Mouse (Mus musculus) cerebellum, postnatal 25 days (tissue): ENCODE results near the gene Zfp879.

ENCODE experiments used
- DNase-seq, 2 experiments: peaks; one replicate each; pipeline ENCODE4 v3.0.0; 2021; ENCODE audit warnings: mixed read lengths in 2 of 2

Gene Zfp879

DNA sequence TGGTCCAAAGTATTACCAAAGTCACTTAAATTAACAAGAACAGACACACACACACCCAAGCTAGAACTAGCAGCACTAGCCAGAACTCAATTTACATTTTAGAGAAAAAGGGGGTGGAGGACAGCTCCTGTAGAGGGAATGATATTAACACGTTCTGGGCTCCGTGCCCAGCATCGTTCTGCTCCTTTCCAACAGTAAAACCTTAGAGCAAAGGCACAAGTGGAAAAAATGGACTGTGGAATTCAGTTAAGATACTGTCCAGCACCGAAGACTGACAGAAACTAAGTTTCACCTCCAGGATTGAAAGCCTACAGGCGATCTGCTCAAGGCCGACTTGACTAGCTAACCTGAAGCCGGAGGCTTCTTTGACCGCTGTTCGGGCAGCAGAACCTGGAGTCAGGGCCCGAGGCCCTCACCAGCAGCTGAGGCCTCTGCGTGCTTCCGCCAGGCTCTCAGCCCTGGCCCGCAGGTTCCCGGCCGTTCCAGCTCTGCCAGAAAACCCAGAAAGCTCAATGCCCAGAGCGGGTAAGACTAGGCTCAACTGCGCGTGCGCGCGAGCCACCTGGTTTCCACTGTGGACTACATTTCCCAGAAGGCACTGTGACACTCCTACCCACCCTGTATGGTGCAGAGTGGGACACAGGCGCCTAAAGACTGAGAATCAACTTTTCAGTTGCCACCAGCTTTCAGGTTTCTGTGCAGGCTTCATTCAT, at the start of gene Zfp879:
Gene Zfp879, minus strand, starts transcription at position 530 of the 713 bp plus-strand sequence.
- DNase-seq: peak; percentile 97 to 98

- peak; percentile 94 for DNase-seq
Observed at GRCm38 (mm10) chr11:50887390-50888128, 46.2 kb upstream of the Zfp879 start, which contains the start of gene Zfp454. Gene Zfp454, minus strand, starts transcription at chr11:50887651.

GRCm38 (mm10) chr11:50886933-50887293, 45.6 kb upstream of the Zfp879 start:
- DNase-seq: peak in 1 of 2 experiments; percentile 44

- DNase-seq: peak; percentile 22 to 66
Observed at GRCm38 (mm10) chr11:50886231-50886932, 45.0 kb upstream of the Zfp879 start.

- no peak for DNase-seq
Observed at GRCm38 (mm10) chr11:50883756-50884155, 42.4 kb upstream of the Zfp879 start.

- no peak for DNase-seq
Observed at GRCm38 (mm10) chr11:50878641-50879040, 37.3 kb upstream of the Zfp879 start.

DNA sequence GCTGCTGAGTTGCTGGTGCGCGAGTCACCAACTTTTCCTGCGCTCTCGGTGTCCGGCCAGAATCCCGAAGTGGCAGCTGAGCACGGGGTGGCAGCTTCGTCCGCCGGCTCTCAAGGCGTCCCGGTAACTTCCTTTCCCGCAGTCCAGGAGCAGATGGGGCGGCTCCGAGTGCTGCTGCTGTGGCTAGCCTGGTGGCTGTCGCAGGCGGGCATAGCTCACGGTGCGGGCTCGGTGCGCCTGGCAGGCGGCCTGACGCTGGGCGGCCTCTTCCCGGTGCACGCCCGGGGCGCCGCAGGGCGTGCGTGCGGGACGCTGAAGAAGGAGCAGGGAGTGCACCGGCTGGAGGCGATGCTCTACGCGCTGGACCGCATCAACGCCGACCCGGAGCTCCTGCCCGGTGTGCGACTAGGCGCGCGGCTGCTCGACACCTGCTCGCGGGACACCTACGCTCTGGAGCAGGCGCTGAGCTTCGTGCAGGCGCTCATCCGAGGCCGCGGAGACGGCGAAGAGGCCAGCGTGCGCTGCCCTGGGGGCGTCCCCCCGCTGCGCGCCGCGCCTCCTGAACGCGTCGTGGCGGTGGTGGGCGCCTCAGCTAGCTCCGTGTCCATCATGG, 9.7 kb upstream of the Zfp879 start:
- DNase-seq: peak; percentile 24 to 34

- DNase-seq: no peak
Observed at GRCm38 (mm10) chr11:50850177-50850735, 8.9 kb upstream of the Zfp879 start, which contains the start of gene Grm6. Gene Grm6, plus strand, starts transcription at chr11:50850685.

DNA sequence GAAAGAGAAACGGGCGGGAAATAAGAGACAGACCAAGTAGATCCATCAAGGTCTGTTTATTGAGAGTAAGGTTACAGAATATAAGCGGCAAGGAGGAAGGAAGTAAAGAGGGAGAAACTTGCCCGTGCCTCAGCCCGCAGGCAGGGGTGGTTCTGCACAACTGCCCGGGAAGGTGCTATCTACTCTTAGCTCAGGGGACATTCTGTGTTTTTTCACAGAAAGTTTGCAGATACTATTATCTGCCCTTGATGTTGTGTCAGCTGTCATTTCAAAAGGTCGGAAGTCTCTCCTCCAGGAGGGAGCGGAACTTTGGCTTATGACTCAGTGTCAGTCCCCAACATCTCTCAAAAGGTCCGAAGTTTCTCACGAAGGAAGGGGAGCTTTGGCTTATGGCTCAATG, 8.0 kb upstream of the Zfp879 start:
- no peak for DNase-seq

DNA sequence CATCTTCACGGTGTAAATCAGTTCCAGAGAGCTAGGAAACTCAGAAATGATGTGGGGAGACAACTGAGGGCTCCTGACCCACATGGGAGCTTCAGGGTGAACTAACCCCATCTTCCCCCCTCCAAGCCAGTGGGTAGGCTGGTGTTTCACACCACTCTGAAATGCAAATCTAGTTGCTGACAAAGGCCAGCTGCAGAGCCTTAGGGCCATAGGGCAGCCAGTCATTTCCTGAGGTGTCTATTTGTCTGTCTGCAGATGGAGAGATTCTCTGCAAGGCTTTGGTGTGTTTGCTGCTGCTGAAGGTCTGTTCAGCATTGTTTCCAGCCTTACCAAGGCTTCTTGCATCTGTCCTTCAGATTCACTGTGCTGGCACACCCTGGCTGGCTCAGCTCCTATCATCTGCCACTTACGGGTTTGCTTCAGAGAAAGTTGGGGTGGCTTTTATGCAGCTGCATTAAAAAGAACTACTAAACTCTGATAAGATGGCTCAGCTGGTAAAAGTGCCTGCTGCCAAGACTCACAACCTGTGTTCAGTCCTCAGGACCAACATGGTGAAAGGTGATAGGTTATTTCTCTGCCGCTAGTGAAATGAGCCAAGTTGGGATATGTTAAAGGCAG, 7.3 kb upstream of the Zfp879 start:
- no peak for DNase-seq

DNA sequence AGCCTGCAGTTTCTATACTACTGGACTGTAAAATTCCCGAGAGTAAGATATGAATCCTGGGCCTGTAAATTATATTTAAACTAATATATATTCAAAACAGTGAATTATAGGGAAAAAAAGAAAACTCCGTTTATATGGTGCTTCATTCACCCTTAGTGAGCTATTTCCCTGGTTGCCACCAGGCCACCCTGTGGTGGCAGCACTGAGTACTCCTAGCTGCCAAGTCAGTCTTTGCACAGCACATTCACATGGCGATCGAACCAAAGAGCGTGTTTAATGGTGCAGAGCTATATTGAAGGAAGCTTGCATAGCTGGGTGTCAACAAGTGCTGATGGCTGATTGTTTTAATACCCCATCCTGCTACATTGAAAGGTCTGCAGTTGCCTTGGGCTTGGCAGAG, 5.7 kb upstream of the Zfp879 start:
- peak in 1 of 2 experiments; percentile 36 for DNase-seq

- no peak for DNase-seq
Observed at GRCm38 (mm10) chr11:50845951-50846350, 4.6 kb upstream of the Zfp879 start.

DNA sequence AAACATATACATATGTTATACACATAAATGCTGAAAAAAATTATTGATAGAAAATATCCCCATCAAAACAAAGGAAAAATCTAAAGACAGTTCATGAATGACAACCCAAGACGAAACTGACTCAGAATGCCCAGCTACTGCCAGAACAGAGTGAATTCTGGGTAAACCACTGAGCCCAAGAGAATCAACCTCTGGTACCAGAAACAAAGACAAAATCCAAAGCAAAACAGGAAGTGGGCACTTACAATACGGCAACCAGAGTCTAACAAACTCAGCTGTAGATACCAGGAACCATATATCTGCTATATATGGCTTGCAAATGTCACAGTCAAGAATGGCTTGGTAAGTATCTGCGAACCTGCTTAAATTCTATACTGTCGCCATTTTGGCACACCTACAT, 5.6 kb downstream of the Zfp879 start:
- no peak for DNase-seq

DNA sequence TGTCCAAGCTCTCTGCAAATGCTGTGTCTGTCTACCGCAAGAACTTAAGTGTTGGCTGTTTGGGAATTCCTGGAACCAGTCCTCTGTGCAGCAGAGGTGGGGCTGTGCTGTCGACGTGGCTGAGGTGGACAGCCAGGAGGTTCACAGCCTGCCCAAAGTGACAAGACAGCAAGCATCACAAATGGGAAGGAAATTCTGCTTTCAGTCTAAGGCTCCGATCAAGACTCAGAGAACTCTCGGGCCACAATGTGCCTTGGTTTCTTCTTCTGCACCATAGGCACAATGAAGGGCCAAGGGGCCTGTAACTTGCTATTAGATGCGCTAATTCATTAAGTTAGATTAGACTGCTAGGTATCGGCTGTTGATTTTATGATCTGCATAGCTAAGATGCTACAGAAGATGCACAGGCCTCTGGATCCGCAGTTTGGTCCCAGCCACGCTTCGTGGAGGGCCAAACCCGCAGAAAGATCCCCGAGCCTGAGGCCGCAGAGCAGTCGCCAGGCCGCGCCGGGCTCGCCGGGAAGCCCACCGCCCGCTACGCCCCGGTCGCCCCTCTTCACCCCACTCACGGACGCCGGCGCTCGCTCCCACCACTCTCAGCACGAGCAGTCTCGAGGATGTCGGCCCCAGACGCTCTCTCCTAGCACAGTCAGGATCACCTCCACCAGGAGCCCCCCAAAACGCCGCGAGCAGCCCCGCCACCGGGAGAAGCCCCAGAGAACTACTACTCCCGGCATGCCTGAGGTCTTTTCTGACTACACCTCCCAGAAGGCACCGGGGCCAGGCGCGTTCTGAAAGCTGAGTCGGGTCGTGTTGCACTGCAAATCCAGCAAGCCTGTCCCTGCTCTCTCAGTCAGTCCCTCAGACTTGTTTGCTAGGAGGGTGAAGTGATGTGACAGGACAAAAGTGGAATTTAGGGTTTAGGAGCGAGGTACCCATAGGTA, 14.1 kb downstream of the Zfp879 start, which contains the start of gene Zfp354c:
Gene Zfp354c, minus strand, starts transcription at position 715 of the 944 bp plus-strand sequence.
- DNase-seq: peak; percentile 89 to 91

DNA sequence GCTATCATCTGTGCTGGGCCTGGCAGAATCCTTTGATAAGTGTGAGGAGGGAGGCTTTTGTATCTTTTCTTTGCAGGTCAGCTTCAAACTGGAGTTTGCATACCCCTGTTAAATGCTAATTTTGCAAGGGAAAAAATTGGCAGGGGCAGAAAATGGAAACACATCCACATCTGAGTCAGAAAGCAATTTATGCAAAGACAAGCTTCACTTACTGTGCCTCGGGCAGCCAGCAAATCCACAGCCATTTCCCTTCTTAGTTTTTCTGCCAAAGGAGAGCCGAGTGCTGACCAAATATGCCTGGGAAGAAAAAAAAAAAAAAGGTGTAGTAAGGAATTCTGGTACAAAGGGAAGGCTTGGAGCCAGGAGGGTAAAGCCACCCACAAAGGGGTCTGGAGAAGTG, 15.1 kb downstream of the Zfp879 start:
- DNase-seq: no peak

DNA sequence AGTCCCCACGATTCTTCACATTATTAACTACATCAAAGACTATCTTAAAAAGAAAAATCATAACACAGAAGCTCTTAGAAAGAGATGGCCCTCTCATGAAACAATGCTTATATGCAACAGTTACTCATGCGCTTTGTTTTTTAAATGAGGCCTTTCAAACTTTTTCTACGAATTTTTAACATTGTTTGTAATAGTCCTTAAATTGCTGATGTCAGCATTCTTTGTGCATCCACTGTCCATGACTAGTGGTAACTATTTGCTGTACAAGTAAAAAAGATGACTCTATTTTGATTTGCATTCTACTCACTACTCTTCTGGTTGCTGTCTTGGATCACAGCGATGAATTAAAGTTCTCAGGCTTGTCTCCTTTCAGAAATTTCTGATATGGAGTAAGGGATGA, 27.1 kb downstream of the Zfp879 start:
- DNase-seq: no peak

- no peak for DNase-seq
Observed at GRCm38 (mm10) chr11:50798836-50799235, 42.5 kb downstream of the Zfp879 start.

GRCm38 (mm10) chr11:50797674-50798073, 43.7 kb downstream of the Zfp879 start:
- no peak for DNase-seq
